20 mouse cellular contexts compared by ENCODE assay signal in genomic region chr5:116795169-116795568, GRCm38 (mm10).
DNase-seq lines count a peak whose midpoint lies in the region; ATAC-seq lines count a peak whose summit lies in the region.
"Had no signal": no experiment of that assay in that cellular context is flagged by ENCODE, and none has a peak within 500 bp of the region (broad histone marks: within the 10 kb centered on the region; RNA-seq: fewer than 3 reads in every experiment).

No protein-coding gene starts in this region.

- H3K27ac ChIP-seq in hindbrain, embryonic 15.5 days (replicated peaks), result no peak overlapping the region
- H3K27ac ChIP-seq in hindbrain, embryonic 11.5 days (ENCODE audit: low read depth, low read length), result no peak overlapping the region
- H3K27ac ChIP-seq: limb, embryonic 15.5 days had no signal

- H3K4me1 ChIP-seq in hindbrain, embryonic 15.5 days (replicated peaks), result no peaks in the 10 kb centered on the region
- H3K4me1 ChIP-seq in hindbrain, embryonic 11.5 days (replicated peaks; ENCODE audit: control insufficient read depth, insufficient read depth, low read length), result no peaks in the 10 kb centered on the region
- H3K4me1 ChIP-seq: limb, embryonic 15.5 days had no signal

- no peak overlapping the region for H3K9ac ChIP-seq in hindbrain, embryonic 15.5 days
- no peak overlapping the region for H3K9ac ChIP-seq in hindbrain, embryonic 11.5 days (ENCODE audit: low read depth, low read length)
- H3K9ac ChIP-seq: limb, embryonic 15.5 days had no signal

- 45% methylated on average over 5 of the region's 5 CpGs for WGBS in hindbrain, embryonic 15.5 days
- 78% methylated on average over 5 of the region's 5 CpGs for WGBS in hindbrain, embryonic 11.5 days

- no peaks in the 10 kb centered on the region for H3K27me3 ChIP-seq in hindbrain, embryonic 15.5 days
- H3K27me3 ChIP-seq in hindbrain, embryonic 11.5 days (ENCODE audit: control insufficient read depth, insufficient read depth, low read length), result no peaks in the 10 kb centered on the region
- H3K27me3 ChIP-seq: limb, embryonic 15.5 days had no signal

- DNase-seq in embryo, embryonic 10.5 days (ENCODE audit: low spot score), result peak; percentile 13
- no peak for DNase-seq in embryo, embryonic 9.5 days (ENCODE audit: extremely low spot score)
- no peak for DNase-seq in hindbrain, embryonic 11.5 days (ENCODE audit: low spot score)
- peak; percentile 27 to 71 for DNase-seq in right cerebral cortex, postnatal 10 days (ENCODE audit: low spot score in 2 of 2)
- DNase-seq in right cerebral cortex, postnatal 36 days (ENCODE audit: low spot score in 2 of 2), result no peak
- DNase-seq in right cerebral cortex, postnatal 25 days, result peak; percentile 6
- no peak for DNase-seq in cerebellum, postnatal 36 days
- DNase-seq: adrenal gland, postnatal 10 days; cerebellum, adult 2 months; gastrocnemius, postnatal 25 days; heart, postnatal 10 days; kidney, adult 8-10 months; kidney, postnatal 25 days; layer of hippocampus, adult 9-11 months; lung, postnatal 10 days had no signal

- no peak overlapping the region for H3K4me2 ChIP-seq in hindbrain, embryonic 15.5 days
- H3K4me2 ChIP-seq in hindbrain, embryonic 11.5 days (replicated peaks; ENCODE audit: low read depth, low read length), result no peak overlapping the region
- H3K4me2 ChIP-seq: limb, embryonic 15.5 days had no signal

- peak; percentile 65; the same call in 1 of the 2 replicates for ATAC-seq in hindbrain, embryonic 15.5 days (ENCODE audit: low FRiP score, low read depth)
- no peak for ATAC-seq in hindbrain, embryonic 11.5 days (ENCODE audit: low FRiP score)
- ATAC-seq: CD4-positive, CD25-positive, alpha-beta regulatory T cell, adult 4 months; inflammation-experienced regulatory T-cells, adult 6 months had no signal

- H3K9me3 ChIP-seq in hindbrain, embryonic 15.5 days, result no peaks in the 10 kb centered on the region
- H3K9me3 ChIP-seq in hindbrain, embryonic 11.5 days (ENCODE audit: control insufficient read depth, low read length), result no peaks in the 10 kb centered on the region
- H3K9me3 ChIP-seq: limb, embryonic 15.5 days had no signal

- H3K4me3 ChIP-seq in hindbrain, embryonic 15.5 days, result no peak overlapping the region
- no peak overlapping the region for H3K4me3 ChIP-seq in hindbrain, embryonic 11.5 days (ENCODE audit: low read depth, low read length)
- H3K4me3 ChIP-seq: limb, embryonic 15.5 days had no signal

- H3K36me3 ChIP-seq in hindbrain, embryonic 15.5 days, result no peaks in the 10 kb centered on the region
- H3K36me3 ChIP-seq in hindbrain, embryonic 11.5 days (ENCODE audit: control insufficient read depth, insufficient read depth, low read length), result no peaks in the 10 kb centered on the region
- H3K36me3 ChIP-seq: G1E; limb, embryonic 15.5 days had no signal

Comparison
In these comparisons a context has a peak if more than half of its experiments do, and no peak if none do; other contexts are left out.
1. DNase-seq: peak in embryo, embryonic 10.5 days (single experiment), right cerebral cortex, postnatal 10 days (2 of 2) and right cerebral cortex, postnatal 25 days (single experiment); none in embryo, embryonic 9.5 days (single experiment), hindbrain, embryonic 11.5 days (single experiment), right cerebral cortex, postnatal 36 days (0 of 2) and cerebellum, postnatal 36 days (0 of 2).